Mouse (Mus musculus): ENCODE data around the gene Tigd3. TPM values are rescaled to one million over a fixed set of nuclear protein-coding genes. Genes with fewer than 3 reads are reported as not detected.

The Tigd3 gene
- 1.9 and 2.1 TPM in 2 replicates for total RNA-seq (2012; rRNA removed)
- 1 to 10 TPM in 1 of 2 experiments, not detected in 1; 2.2 TPM for polyA plus RNA-seq (2012; ENCODE audit: insufficient read depth in 1 of 2, insufficient read length in 2 of 2, low read depth in 1 of 2, low replicate concordance in 2 of 2, missing spikeins in 1 of 2)

DNA sequence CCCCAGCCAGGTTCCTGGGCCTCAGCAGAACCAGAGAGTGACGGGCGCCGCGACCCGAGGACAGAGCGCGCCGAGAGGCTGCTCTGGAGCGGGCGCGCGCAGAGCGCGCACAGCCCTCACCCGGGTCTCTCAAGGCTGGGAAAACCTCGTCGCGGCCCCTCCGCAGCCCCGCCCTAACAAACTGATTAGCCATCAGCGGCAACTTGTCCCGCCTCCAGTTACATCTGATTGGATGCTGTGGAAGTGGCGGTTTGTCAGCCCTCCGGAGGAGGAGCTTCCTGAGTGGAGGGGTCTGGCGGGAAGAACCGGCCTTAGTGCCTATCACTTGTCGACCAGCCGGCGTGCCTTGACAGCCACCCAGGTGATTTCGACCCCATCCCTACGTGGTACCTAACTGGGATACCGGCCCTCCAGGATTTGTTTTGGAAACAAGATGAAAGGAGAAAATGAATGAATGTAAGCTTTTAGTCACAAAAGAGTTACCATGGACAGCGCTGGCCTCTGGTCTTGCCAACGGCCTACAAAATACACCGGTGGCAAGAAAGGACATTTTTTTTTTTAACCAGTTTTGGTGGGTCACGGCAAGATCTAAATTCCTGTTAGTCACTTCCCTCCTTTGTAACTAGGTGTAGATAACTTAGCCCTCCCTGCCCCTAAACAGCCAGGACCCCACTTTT is at the start of gene Tigd3:
Gene Tigd3, minus strand, starts transcription at position 148 of the 677 bp plus-strand sequence.
- peak; percentile 97 for DNase-seq (ENCODE audit: low read depth, low spot score)
- Histone ChIP-seq H3K27ac (ENCODE audit: control insufficient read depth, low read depth, low read length) (peak within 1 kb of the TSS; percentile 11), H3K36me3 (ENCODE audit: control insufficient read depth in 1 of 2, insufficient read depth in 2 of 2, low read length in 2 of 2) (peaks cover 6% of the 10 kb centered on the region in 2 experiments), H3K4me1 (ENCODE audit: control insufficient read depth in 1 of 2, insufficient read depth in 2 of 2, low read length in 2 of 2) (peaks cover 0 to 6% of the 10 kb centered on the region in 2 experiments; a peak in 2 of 4 replicates), H3K27me3 (ENCODE audit: control insufficient read depth in 1 of 2, insufficient read depth in 2 of 2, low read length in 2 of 2) (no peaks in the 10 kb centered on the region), H3K79me2 (ENCODE audit: control insufficient read depth, insufficient read depth, low read length, poor library complexity) (no peaks in the 10 kb centered on the region; the same call in 1 of the 2 replicates), H3K4me3 (ENCODE audit: control insufficient read depth in 1 of 2, insufficient read depth in 1 of 2, low read depth in 2 of 2, low read length in 2 of 2) (peak within 1 kb of the TSS; percentile 50 to 60; a peak in 3 of 4 replicates), H3K9ac (ENCODE audit: control insufficient read depth, low read depth, low read length, poor library complexity, severe bottlenecking) (peak within 1 kb of the TSS; percentile 68), H3K9me3 (replicated peaks; ENCODE audit: insufficient read depth, low read length) (no peaks in the 10 kb centered on the region)
- TF ChIP-seq MAZ (IDR thresholded peaks at IDR 0.05; ENCODE audit: low read depth, low read length): peak; percentile 70; the same call in 1 of the 2 replicates
- no peak for TF ChIP-seq CHD1 (IDR thresholded peaks at IDR 0.05; ENCODE audit: low read depth, low read length)
- 0 out of 2 replicates have a peak, but pooled peaks have one; percentile 58 for TF ChIP-seq E2F4 (IDR thresholded peaks at IDR 0.05; ENCODE audit: borderline replicate concordance, low read depth, low read length)
- TF ChIP-seq ZC3H11A (IDR thresholded peaks at IDR 0.05; ENCODE audit: low read depth, low read length): no peak
- TF ChIP-seq POLR2A (IDR thresholded peaks at IDR 0.05; ENCODE audit: control insufficient read depth in 1 of 2, insufficient read depth in 1 of 2, low read depth in 1 of 2, low read length in 2 of 2, poor library complexity in 1 of 2): peak; percentile 73 to 85; a peak in 3 of 4 replicates
- peak; percentile 69 for TF ChIP-seq HCFC1 (IDR thresholded peaks at IDR 0.05; ENCODE audit: low read depth, low read length)
- no peak for TF ChIP-seq CTCF (IDR thresholded peaks at IDR 0.05 in 2 of 3, conservative IDR thresholded peaks at IDR 0.05 in 1 of 3; ENCODE audit: control insufficient read depth in 1 of 3, insufficient read depth in 1 of 3, low read depth in 2 of 3, low read length in 3 of 3, poor library complexity in 1 of 3, severe bottlenecking in 1 of 3)
- peak; percentile 56 for TF ChIP-seq NRF1 (IDR thresholded peaks at IDR 0.05; ENCODE audit: insufficient read depth, low read depth, low read length, poor library complexity, severe bottlenecking)
- TF ChIP-seq MYC (IDR thresholded peaks at IDR 0.05; ENCODE audit: low read depth, low read length): no peak
- no peak for TF ChIP-seq RAD21 (IDR thresholded peaks at IDR 0.05; ENCODE audit: low read depth, low read length)
- peak; percentile 51; the same call in 1 of the 2 replicates for TF ChIP-seq TBP (IDR thresholded peaks at IDR 0.05; ENCODE audit: low read depth, low read length)
- TF ChIP-seq MAX (IDR thresholded peaks at IDR 0.05; ENCODE audit: low read length): peak; percentile 66
- peak; percentile 57; the same call in 1 of the 2 replicates for TF ChIP-seq ZNF384 (IDR thresholded peaks at IDR 0.05; ENCODE audit: low read depth, low read length)
- TF ChIP-seq UBTF (IDR thresholded peaks at IDR 0.05; ENCODE audit: borderline replicate concordance, insufficient read depth, low read depth, low read length): no peak
- peak; percentile 97 for TF ChIP-seq POLR2AphosphoS2 (IDR thresholded peaks at IDR 0.05; ENCODE audit: low read length)
- TF ChIP-seq TAL1 (IDR thresholded peaks at IDR 0.05; ENCODE audit: low read length): peak; percentile 45
- peak; percentile 81 for TF ChIP-seq MXI1 (IDR thresholded peaks at IDR 0.05; ENCODE audit: low read depth, low read length)
- no peak for TF ChIP-seq GATA1 (IDR thresholded peaks at IDR 0.05; ENCODE audit: low read depth, low read length)
- no peak; the same call in 1 of the 2 replicates for TF ChIP-seq SMC3 (IDR thresholded peaks at IDR 0.05; ENCODE audit: low read depth, low read length)
- TF ChIP-seq USF2 (IDR thresholded peaks at IDR 0.05; ENCODE audit: borderline replicate concordance in 1 of 2, insufficient read depth in 1 of 2, low read depth in 1 of 2, low read length in 2 of 2): no peak
- no peak for TF ChIP-seq POLR2AphosphoS5 (IDR thresholded peaks at IDR 0.05; ENCODE audit: borderline replicate concordance, low read depth, low read length)
- TF ChIP-seq ETS1 (IDR thresholded peaks at IDR 0.05; ENCODE audit: low read depth, low read length): peak; percentile 34; the same call in 1 of the 2 replicates
- peak; percentile 84 for TF ChIP-seq ZMIZ1 (IDR thresholded peaks at IDR 0.05; ENCODE audit: low read depth, low read length)
- no peak for TF ChIP-seq MAFK (IDR thresholded peaks at IDR 0.05; ENCODE audit: borderline replicate concordance, low read depth, low read length)
- TF ChIP-seq EP300 (IDR thresholded peaks at IDR 0.05; ENCODE audit: low read depth in 1 of 2, low read length in 2 of 2): peak in 1 of 2 experiments; percentile 49; a peak in 1 of 4 replicates
- TF ChIP-seq ZKSCAN1 (IDR thresholded peaks at IDR 0.05; ENCODE audit: low read depth, low read length): no peak
- TF ChIP-seq JUND (IDR thresholded peaks at IDR 0.05; ENCODE audit: low read depth, low read length): no peak
- peak; percentile 69 for TF ChIP-seq NELFE (IDR thresholded peaks at IDR 0.05; ENCODE audit: low read depth, low read length)
- no peak for TF ChIP-seq BHLHE40 (IDR thresholded peaks at IDR 0.05; ENCODE audit: borderline replicate concordance, low read depth, low read length)
- peak; percentile 67 for TF ChIP-seq CHD2 (IDR thresholded peaks at IDR 0.05; ENCODE audit: low read length)
- TF ChIP-seq MEF2A (IDR thresholded peaks at IDR 0.05; ENCODE audit: extremely low read depth, insufficient replicate concordance, low read depth, low read length, poor library complexity, severe bottlenecking): no peak
- no peak for TF ChIP-seq KAT2A (conservative IDR thresholded peaks at IDR 0.05; ENCODE audit: low read depth, low read length)
- no peak for TF ChIP-seq RCOR1 (IDR thresholded peaks at IDR 0.05; ENCODE audit: low read depth, low read length)
- TF ChIP-seq MYB (IDR thresholded peaks at IDR 0.05; ENCODE audit: low read depth, low read length): peak; percentile 78
- no peak for TF ChIP-seq GABPA (IDR thresholded peaks at IDR 0.05; ENCODE audit: low read depth, low read length)

Data from MEL (cell line).